Mouse (Mus musculus) cerebellum, adult 2 months (tissue): ENCODE measurements around the gene Qtrt2.

Experiments used
- CTCF ChIP-seq: fragments of 200-500 bp; IDR thresholded peaks from 2 replicates; pipeline ENCODE4 v1.5.1; 2011; ENCODE audit warnings: low read depth, mild to moderate bottlenecking, control low read depth, low read length, moderate library complexity, borderline replicate concordance; ENCODE audit not compliant: insufficient read depth
- POLR2A ChIP-seq: fragments of 200-500 bp; IDR thresholded peaks from 2 replicates; pipeline ENCODE4 v1.6.1; 2011; ENCODE audit warnings: low read length, control low read depth, borderline replicate concordance; ENCODE audit not compliant: insufficient read depth

DNA sequence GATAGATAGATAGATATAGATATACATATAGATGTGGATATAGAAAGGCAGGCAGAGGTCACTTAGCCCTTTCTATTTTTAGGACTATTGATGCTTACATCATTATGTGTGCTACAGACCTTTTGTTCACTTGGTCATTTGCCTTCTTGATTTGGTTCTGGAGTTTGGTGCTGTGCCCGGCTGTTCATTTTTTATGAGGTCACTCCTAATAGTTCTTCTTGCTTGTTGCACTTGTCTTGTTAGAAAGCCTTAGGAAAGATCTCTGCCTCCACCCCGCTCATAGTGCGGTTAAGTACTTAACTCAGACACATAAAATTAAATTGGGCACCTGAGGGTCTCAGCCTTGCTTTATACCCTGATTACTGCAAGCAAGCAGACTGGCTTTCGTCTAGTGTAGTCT is 14.2 kb upstream of the Qtrt2 start:
- TF ChIP-seq POLR2A (no peak), CTCF (no peak)
